Mouse (Mus musculus): ENCODE measurements around the gene Gpx6.

Gene Gpx6
- long read RNA-seq, experiment 1 = 0 reads
- long read RNA-seq, experiment 2 = 0 reads

DNA sequence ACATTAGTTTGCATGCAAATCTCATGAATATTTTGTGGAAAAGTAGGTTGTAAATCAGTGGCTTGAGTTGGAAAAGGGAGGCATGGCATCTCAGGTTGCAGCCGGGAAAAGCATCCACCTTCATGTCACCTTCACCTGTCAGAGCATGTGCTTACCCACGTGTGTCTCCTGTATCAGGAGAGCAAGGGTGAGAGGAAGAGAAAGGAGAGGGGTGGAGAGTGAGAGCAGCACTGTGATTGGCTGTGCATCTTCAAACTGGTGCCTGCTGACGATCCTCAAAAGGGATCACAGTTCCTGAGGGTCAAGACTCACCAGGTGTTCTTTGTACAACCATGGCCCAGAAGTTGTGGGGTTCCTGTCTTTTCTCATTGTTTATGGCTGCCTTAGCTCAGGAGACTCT lies at the start of gene Gpx6:
Gpx6 (plus strand) TSS at position 200 of the 400 bp plus-strand sequence.
- intact Hi-C loops (cut with DNase I) = no loop called here

DNA sequence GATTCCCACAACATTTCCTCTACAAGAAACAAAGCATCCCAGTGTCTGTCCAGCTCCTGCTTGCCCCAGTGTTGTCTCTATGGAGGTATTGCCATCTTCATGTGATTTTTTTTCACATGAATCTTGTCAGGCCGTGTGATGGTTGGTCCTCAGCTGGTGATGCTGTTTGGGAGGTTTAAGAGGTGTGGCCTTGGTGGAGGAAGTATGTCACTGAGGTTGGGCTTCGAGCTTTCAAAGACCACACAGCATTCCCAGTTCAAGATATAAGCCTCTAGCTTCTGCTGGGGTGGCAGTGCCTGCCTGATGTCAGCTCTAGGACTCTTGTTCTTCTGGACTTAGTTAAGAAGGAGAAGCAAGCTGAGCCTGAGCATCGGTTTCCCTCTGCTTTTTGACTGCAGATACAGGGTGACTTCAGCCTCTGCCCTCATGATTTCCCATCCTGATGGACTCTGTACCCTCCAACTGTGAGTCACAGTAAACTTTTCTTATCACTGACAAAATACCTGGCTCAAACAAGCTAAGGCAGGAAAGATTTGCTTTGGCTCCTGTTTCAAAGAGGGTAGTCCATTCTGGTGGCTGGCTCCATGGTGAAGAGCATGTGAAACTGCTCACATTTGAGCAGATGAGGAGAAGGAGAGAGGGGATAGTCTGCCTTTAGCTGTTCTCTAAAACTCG lies 49.0 kb upstream of the Gpx6 start:
- intact Hi-C loops (cut with DNase I) = no loop called here

DNA sequence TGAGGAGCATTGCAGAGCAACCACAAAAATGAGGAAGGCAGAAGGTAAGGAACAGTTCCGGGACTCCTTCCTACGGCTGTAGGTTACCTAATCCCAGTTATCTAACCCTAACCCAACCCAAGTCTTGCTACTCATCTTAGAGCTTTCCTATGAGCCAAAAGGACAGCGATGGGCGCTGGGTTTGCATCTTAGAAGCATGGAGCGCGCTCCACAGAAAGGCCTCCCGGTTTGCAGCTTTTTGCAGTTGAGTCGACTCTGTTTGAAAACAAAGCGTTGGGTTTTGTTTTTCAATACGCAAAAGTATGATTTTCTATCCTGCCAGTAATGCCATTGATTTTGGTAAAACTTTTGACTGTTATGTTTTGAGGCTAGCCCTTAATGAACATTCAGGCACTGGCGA lies 48.0 kb upstream of the Gpx6 start:
- intact Hi-C loops (cut with DNase I) = no loop called here

DNA sequence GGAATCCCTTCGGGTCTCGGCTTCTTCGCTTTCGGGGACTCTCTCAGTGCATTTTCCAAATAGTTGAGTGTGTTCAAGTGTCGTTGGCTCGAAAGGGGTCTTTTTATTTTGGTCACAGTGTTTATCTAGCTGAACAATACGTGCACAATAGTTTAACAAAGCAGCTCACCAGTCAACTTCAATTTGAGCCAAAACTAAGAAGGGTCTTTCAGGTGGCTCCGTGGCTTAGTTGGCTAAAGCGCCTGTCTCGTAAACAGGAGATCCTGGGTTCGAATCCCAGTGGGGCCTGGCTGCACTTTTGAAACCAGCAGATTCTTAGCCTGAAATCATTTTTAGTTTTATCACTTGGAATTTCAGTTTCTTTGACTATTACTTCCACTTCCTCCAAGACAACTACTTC lies 47.6 kb upstream of the Gpx6 start:
- intact Hi-C loops (cut with DNase I) = no loop called here

DNA sequence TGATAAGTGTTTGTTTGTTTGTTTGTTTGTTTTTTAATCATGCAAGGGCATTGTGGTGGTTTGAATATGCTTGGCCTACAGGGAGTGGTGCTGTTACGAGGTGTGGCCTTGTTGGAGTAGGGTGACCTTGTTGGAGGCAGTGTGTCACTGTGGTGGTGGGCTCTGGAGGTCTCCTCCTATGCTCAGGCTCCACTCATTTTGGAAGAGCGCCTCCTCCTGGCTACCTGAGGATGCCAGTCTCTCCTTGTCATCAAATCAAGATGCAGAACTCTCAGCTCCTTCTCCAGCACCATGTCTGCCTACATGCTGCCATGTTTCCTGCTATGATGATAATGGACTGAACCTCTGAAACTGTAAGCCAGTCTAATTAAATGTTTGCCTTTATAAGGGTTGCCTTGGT lies 46.2 kb upstream of the Gpx6 start:
- intact Hi-C loops (cut with DNase I) = no loop called here

GRCm38 (mm10) chr13:21267541-21267940 lies 44.4 kb upstream of the Gpx6 start:
- intact Hi-C loops (cut with DNase I) = no loop called here

GRCm38 (mm10) chr13:21268262-21268661 lies 43.7 kb upstream of the Gpx6 start:
- intact Hi-C loops (cut with DNase I) = no loop called here

DNA sequence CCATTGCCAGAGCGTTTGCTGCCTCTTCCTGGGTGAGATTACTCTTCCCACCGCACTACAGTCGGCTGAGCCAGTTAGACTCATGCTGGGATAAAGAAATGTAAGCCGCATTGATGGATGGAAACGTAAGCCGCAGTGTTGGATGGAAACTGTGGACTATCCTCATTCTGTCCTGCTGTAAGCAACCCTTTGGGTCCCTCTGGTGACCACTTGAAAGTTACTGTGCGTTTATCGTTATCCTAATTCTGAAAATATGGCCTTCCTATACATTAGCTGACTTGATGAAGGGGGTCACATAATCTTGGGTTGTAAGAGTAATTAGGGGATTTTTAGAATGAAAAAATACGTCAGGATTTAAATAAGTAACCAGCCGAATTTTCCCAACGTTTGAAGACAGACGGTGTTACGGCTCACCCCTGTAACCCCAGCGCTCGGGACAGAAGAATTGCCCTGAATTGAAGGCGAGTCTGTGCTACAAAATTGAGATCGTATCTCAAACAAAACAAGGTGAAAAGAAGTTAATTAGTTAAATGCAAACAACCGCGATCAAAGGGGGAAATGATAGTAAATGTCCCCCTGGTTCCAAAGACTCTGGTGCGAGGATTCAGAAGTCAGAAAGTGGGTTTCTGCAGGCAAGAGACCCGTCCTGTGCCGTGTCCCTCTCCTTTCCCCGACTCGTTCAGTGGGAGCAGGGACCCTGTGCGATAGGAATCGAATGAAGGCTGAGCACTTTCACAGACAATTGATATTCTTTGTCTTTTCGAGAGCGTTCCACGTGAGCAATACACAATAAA lies 36.7 kb upstream of the Gpx6 start:
- intact Hi-C loops (cut with DNase I) = loop anchor here (2.0 to 5.0 kb wide), 3 partner anchors 52 to 113 kb away; no protein-coding TSS in a partner anchor

- intact Hi-C loops (cut with DNase I) = loop anchor here (2.0 to 5.0 kb wide), 3 partner anchors 51 to 114 kb away; no protein-coding TSS in a partner anchor
Measured at GRCm38 (mm10) chr13:21275815-21276550, 35.9 kb upstream of the Gpx6 start.

- intact Hi-C loops (cut with DNase I) = loop anchor here (5.0 kb wide), 2 partner anchors 54 to 114 kb away; no protein-coding TSS in a partner anchor
Measured at GRCm38 (mm10) chr13:21276551-21276950, 35.4 kb upstream of the Gpx6 start.

GRCm38 (mm10) chr13:21279076-21279475 lies 32.8 kb upstream of the Gpx6 start:
- intact Hi-C loops (cut with DNase I) = loop anchor here (5.0 kb wide), 2 partner anchors 57 to 117 kb away; no protein-coding TSS in a partner anchor

DNA sequence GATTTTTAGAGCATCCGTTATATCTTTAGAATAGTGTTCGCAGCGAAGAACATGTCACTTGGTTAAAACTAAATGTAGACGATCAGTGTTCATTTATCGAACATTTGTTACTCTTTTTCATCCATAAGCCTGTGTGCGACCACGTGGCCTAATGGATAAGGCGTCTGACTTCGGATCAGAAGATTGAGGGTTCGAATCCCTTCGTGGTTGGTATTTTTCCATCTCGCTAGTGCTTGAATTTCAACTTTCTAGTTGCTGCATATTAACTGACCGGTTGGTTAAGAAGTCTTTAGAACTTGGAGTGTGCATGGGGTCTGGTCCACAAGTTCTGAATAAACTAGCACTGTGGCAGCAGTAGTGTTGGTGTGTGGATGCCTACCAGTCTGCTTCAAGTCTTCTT lies 32.4 kb upstream of the Gpx6 start:
- intact Hi-C loops (cut with DNase I) = loop anchor here (5.0 kb wide), 2 partner anchors 57 to 117 kb away; no protein-coding TSS in a partner anchor

DNA sequence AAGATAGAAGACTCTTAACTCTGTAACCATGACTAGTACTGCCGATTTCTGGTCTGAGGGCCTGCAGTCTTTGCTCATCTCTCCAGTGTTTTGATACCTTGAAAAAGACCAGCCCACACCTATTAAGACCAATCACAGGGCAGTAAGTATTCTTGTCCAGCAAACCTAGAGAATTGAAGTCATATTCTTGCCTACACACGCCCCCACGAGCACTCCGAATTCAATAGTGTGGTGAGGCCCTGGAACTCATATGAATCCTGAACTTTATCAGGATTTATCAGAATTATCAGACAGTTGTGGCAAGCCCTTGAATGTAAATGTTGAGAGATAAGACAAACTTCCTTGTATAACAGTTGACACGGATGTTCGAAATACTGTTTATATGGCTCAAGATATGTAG lies 19.3 kb upstream of the Gpx6 start, which contains the start of gene Gpx5:
Gpx5 (minus strand) TSS at position 101 of the 400 bp plus-strand sequence.
- intact Hi-C loops (cut with DNase I) = no loop called here

DNA sequence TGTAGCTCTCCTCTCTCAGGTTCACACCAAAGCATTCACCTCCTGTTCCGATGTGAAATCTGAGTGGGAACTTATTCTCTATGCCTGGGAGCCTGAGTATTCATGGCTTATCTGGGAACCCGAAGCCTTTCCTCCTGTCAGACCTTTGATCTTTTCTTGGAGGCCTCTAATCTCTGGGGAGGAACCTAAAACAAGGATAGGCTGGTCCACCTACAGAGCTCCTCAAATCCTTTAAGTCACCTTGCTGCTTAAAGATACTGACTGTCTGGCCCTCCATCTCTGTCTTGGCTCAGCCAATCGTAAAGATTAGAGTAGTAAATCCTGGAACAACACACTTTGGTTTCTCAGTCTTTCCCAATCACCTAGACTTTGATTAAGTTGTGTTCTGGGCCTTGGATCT lies 13.4 kb upstream of the Gpx6 start:
- intact Hi-C loops (cut with DNase I) = no loop called here

DNA sequence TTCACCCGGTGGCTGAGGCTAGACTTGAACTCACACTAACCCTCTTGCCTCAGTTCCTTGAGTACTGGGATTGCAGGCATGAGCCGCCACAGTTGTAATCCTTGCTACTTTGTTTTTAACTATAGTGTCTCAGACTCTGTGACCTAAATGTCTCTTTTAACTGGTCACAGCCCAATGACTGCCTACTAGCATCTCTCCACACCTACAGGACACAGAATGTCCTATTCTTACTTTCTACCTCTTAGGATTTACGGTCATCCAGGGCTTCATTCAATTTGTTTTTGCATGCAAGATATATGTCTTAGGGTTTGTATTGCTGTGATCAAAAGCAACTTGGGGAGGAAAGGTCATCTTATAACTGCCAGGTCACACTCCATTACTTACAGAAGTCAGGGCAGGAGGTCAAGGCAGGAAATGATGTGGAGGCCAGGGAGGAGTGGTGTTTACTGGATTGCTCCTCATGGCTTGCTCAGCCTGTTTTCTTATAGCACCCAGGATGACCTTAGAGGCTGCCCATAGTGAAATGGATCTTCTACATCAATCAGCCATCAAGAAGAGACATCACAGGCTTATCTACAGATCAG lies 7.3 kb upstream of the Gpx6 start:
- intact Hi-C loops (cut with DNase I) = no loop called here

- intact Hi-C loops (cut with DNase I) = no loop called here
Measured at GRCm38 (mm10) chr13:21309788-21310187, 2.1 kb upstream of the Gpx6 start.

- intact Hi-C loops (cut with DNase I) = no loop called here
Measured at GRCm38 (mm10) chr13:21312854-21313253, 929 bp downstream of the Gpx6 start.

- intact Hi-C loops (cut with DNase I) = no loop called here
Measured at GRCm38 (mm10) chr13:21313903-21314302, 2.0 kb downstream of the Gpx6 start.

- intact Hi-C loops (cut with DNase I) = loop anchor here (10.0 kb wide), 1 partner anchor 95 kb away; no protein-coding TSS in a partner anchor
Measured at GRCm38 (mm10) chr13:21320262-21320661, 8.3 kb downstream of the Gpx6 start.

GRCm38 (mm10) chr13:21321890-21322494 lies 10.1 kb downstream of the Gpx6 start:
- intact Hi-C loops (cut with DNase I) = loop anchor here (10.0 kb wide), 1 partner anchor 97 kb away; no protein-coding TSS in a partner anchor
